Mouse (Mus musculus): Measurements from ENCODE around the gene Cep131. TPM values are rescaled to one million over a fixed set of nuclear protein-coding genes. Genes with fewer than 3 reads are reported as not detected.
A peak's percentile ranks its signal among the peaks of the same experiment; 100 is the strongest.

Gene Cep131
- polyA plus RNA-seq, 2 experiments: 2.7 to 4.4 TPM

- TF ChIP-seq CTCF (IDR thresholded peaks at IDR 0.05; ENCODE audit: low read depth): no peak
- no peak for TF ChIP-seq EP300 (IDR thresholded peaks at IDR 0.05; ENCODE audit: low read depth)
- no peak overlapping the region for H3K4me3 ChIP-seq (ENCODE audit: insufficient read depth in 1 of 2, low read depth in 2 of 2, low read length in 2 of 2)
- no peak for ATAC-seq (ENCODE audit: insufficient read depth)
- WGBS (ENCODE audit: insufficient replicate concordance): 70% methylated on average over 3 of the region's 3 CpGs
- 0 out of 4 replicates have a peak, but pooled peaks cover 0 to 2% of the 10 kb centered on the region in 2 experiments for H3K4me1 ChIP-seq (replicated peaks; ENCODE audit: control insufficient read depth in 2 of 2, insufficient read depth in 2 of 2, low read length in 1 of 2)
- H3K27me3 ChIP-seq (ENCODE audit: control insufficient read depth, insufficient read depth, low read length): no peaks in the 10 kb centered on the region
- DNase-seq (ENCODE audit: low read depth in 3 of 3, low spot score in 3 of 3): no peak
- no peak overlapping the region for H3K27ac ChIP-seq
- H3K4me2 ChIP-seq (ENCODE audit: low read depth): no peak overlapping the region
- no peak overlapping the region for H3K9ac ChIP-seq (replicated peaks)
- no peaks in the 10 kb centered on the region for H3K9me3 ChIP-seq (ENCODE audit: control insufficient read depth, low read length)
- H3K36me3 ChIP-seq (replicated peaks; ENCODE audit: control insufficient read depth, insufficient read depth, low read depth): no peaks in the 10 kb centered on the region
These were observed 53.2 kb downstream of the Cep131 start for GRCm38 (mm10) chr11:120033473-120033872.

GRCm38 (mm10) chr11:120032052-120032451 lies 54.6 kb downstream of the Cep131 start:
- Histone ChIP-seq H3K27ac (no peak overlapping the region), H3K9ac (replicated peaks) (no peak overlapping the region), H3K9me3 (ENCODE audit: control insufficient read depth, low read length) (no peaks in the 10 kb centered on the region), H3K36me3 (replicated peaks; ENCODE audit: control insufficient read depth, insufficient read depth, low read depth) (no peaks in the 10 kb centered on the region), H3K4me2 (ENCODE audit: low read depth) (no peak overlapping the region), H3K4me1 (replicated peaks; ENCODE audit: control insufficient read depth in 2 of 2, insufficient read depth in 2 of 2, low read length in 1 of 2) (0 out of 4 replicates have a peak, but pooled peaks cover 0 to 2% of the 10 kb centered on the region in 2 experiments), H3K4me3 (ENCODE audit: insufficient read depth in 1 of 2, low read depth in 2 of 2, low read length in 2 of 2) (no peak overlapping the region), H3K27me3 (ENCODE audit: control insufficient read depth, insufficient read depth, low read length) (no peaks in the 10 kb centered on the region)
- TF ChIP-seq EP300 (IDR thresholded peaks at IDR 0.05; ENCODE audit: low read depth) (no peak), CTCF (IDR thresholded peaks at IDR 0.05; ENCODE audit: low read depth) (no peak)
- DNase-seq (ENCODE audit: low read depth in 3 of 3, low spot score in 3 of 3) (no peak), ATAC-seq (ENCODE audit: insufficient read depth) (no peak)
- WGBS (ENCODE audit: insufficient replicate concordance): 52% methylated on average over 8 of the region's 8 CpGs

GRCm38 (mm10) chr11:120030145-120030901 lies 56.3 kb downstream of the Cep131 start:
- H3K9ac ChIP-seq (replicated peaks): no peak overlapping the region
- no peaks in the 10 kb centered on the region for H3K36me3 ChIP-seq (replicated peaks; ENCODE audit: control insufficient read depth, insufficient read depth, low read depth)
- DNase-seq (ENCODE audit: low read depth in 3 of 3, low spot score in 3 of 3): no peak
- 0 out of 4 replicates have a peak, but pooled peaks cover 0 to 2% of the 10 kb centered on the region in 2 experiments for H3K4me1 ChIP-seq (replicated peaks; ENCODE audit: control insufficient read depth in 2 of 2, insufficient read depth in 2 of 2, low read length in 1 of 2)
- peak; percentile 14; the same call in 1 of the 2 replicates for ATAC-seq (ENCODE audit: insufficient read depth)
- no peak overlapping the region for H3K4me3 ChIP-seq (ENCODE audit: insufficient read depth in 1 of 2, low read depth in 2 of 2, low read length in 2 of 2)
- H3K9me3 ChIP-seq (ENCODE audit: control insufficient read depth, low read length): no peaks in the 10 kb centered on the region
- H3K27me3 ChIP-seq (ENCODE audit: control insufficient read depth, insufficient read depth, low read length): no peaks in the 10 kb centered on the region
- WGBS (ENCODE audit: insufficient replicate concordance): 33% methylated on average over 10 of the region's 10 CpGs
- no peak overlapping the region for H3K4me2 ChIP-seq (ENCODE audit: low read depth)
- TF ChIP-seq EP300 (IDR thresholded peaks at IDR 0.05; ENCODE audit: low read depth): no peak
- peak; percentile 75 for TF ChIP-seq CTCF (IDR thresholded peaks at IDR 0.05; ENCODE audit: low read depth)
- no peak overlapping the region for H3K27ac ChIP-seq

GRCm38 (mm10) chr11:120029431-120030144 lies 57.0 kb downstream of the Cep131 start:
- no peak overlapping the region for H3K4me3 ChIP-seq (ENCODE audit: insufficient read depth in 1 of 2, low read depth in 2 of 2, low read length in 2 of 2)
- TF ChIP-seq CTCF (IDR thresholded peaks at IDR 0.05; ENCODE audit: low read depth): no peak
- TF ChIP-seq EP300 (IDR thresholded peaks at IDR 0.05; ENCODE audit: low read depth): no peak
- no peaks in the 10 kb centered on the region for H3K36me3 ChIP-seq (replicated peaks; ENCODE audit: control insufficient read depth, insufficient read depth, low read depth)
- H3K9ac ChIP-seq (replicated peaks): no peak overlapping the region
- WGBS (ENCODE audit: insufficient replicate concordance): 51% methylated on average over 9 of the region's 9 CpGs
- no peak for DNase-seq (ENCODE audit: low read depth in 3 of 3, low spot score in 3 of 3)
- H3K9me3 ChIP-seq (ENCODE audit: control insufficient read depth, low read length): no peaks in the 10 kb centered on the region
- no peaks in the 10 kb centered on the region for H3K27me3 ChIP-seq (ENCODE audit: control insufficient read depth, insufficient read depth, low read length)
- peak; percentile 19; the same call in 1 of the 2 replicates for ATAC-seq (ENCODE audit: insufficient read depth)
- 0 out of 4 replicates have a peak, but pooled peaks cover 0 to 2% of the 10 kb centered on the region in 2 experiments for H3K4me1 ChIP-seq (replicated peaks; ENCODE audit: control insufficient read depth in 2 of 2, insufficient read depth in 2 of 2, low read length in 1 of 2)
- no peak overlapping the region for H3K27ac ChIP-seq
- H3K4me2 ChIP-seq (ENCODE audit: low read depth): no peak overlapping the region

Measured in liver, embryonic 14.5 days (tissue).